Mouse (Mus musculus): ENCODE data around the gene Dqx1.

- TF ChIP-seq POLR2A (IDR thresholded peaks at IDR 0.05; ENCODE audit: borderline replicate concordance, insufficient read depth, low read length) (no peak), CTCF (IDR thresholded peaks at IDR 0.05; ENCODE audit: borderline replicate concordance, insufficient read depth, low read depth, low read length) (no peak)
Measured at GRCm38 (mm10) chr6:83087926-83088260, 30.2 kb downstream of the Dqx1 start.

All from cerebellum, adult 2 months (tissue).